Mouse (Mus musculus): ENCODE measurements around the gene Kmt2a.

Kmt2a gene

GRCm38 (mm10) chr9:44879694-44880271 lies 1.3 kb downstream of the Kmt2a start:
- peak in 1 of 2 experiments; percentile 19 for DNase-seq (ENCODE audit: low spot score in 2 of 2)

DNA sequence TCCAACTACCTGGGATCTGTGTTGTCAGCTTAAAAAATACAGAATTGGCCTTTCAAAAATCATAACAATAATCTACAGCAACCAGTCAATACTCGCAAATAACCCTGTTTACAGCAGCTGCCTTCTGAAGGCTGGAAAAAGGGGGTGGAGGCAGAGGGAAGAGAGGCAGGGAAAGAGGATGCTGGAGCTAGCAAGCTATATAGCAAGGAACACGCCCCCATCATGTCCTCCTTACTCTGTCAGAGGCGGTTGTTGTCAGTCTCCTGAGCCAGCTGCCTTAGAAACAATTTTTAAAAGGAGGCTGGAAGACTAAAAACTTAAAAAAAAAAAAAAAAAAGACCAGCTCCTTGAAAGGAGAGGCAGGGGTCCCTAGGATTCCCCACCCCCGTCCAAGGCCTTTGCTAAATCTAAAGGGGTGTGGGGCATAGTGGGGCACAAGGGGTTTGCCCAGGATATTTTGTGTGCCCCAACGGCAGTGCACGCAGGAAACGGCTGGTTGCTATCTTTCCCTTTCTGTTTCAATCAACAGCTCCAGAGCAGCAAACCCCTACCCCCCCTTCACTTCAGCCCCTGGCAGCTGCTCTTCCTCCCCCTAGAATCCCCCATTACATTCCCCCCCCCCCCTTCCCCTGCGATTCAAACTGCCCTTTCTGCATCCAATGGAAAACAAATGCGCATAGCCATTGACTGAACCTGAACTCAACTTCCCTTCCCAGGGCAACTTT lies 2.2 kb downstream of the Kmt2a start:
- DNase-seq (ENCODE audit: low spot score in 2 of 2): no peak

DNA sequence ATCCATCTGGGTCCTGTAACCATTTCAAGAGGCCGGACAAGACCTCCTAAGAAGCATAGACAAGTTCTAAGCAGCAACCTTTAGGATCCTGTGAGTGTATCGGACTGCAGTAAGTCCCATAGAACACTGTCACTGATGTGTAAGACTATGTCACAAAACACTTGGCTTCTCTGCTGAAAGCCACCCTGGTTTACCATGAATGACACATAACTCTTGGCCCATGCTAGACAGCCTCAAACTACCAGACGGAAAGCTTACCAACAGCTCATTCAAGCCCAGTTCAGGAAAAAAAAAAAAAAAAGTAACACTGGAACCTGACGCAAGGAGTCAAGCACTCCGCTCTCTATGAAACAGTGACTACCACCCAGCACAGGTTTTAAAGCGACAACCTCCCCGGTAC lies 3.4 kb downstream of the Kmt2a start:
- DNase-seq (ENCODE audit: low spot score in 2 of 2): no peak

GRCm38 (mm10) chr9:44875476-44875875 lies 5.6 kb downstream of the Kmt2a start:
- DNase-seq (ENCODE audit: low spot score in 2 of 2): no peak

- DNase-seq (ENCODE audit: low spot score in 2 of 2): no peak
These were observed 6.9 kb downstream of the Kmt2a start for GRCm38 (mm10) chr9:44874198-44874597.

DNA sequence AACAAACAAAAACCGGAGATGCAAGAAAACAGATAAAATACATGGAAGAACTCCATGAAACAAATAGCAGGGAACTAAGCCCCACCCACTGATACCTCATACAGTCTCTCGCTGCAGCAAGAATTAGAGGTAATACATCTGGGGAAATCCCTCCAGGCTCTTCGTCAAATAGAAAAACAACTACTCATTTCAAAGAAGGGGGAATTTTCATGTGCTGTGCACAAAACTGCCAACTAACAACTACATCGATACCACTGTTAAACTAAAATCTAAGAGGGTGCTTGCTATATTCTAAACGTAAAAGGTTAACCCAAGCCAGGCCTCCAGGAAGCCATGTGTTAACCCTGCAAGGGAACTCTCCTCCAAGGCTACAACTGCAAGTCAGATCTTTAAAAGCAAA lies 7.4 kb downstream of the Kmt2a start:
- DNase-seq (ENCODE audit: low spot score in 2 of 2): no peak

GRCm38 (mm10) chr9:44868336-44869094 lies 12.6 kb downstream of the Kmt2a start:
- no peak for DNase-seq (ENCODE audit: low spot score in 2 of 2)

DNA sequence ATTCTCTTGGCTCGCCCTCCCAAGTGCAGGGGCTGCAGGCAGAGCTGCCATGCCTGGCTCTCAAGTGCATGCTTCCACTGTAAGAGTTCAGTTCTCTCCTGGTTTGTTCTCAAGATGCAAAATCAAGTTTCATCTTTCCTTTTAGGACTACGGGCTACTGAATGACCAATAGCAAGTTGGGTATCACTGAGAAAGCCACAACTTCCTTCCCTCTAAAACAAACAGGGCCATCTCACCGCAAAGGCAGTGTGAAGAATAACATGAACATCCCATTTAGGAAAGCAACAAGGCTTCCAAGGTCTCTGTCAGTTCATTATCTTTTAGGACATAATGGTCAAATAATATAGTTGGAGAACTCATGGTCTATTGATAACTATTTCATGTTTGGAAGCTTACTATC lies 13.4 kb downstream of the Kmt2a start:
- DNase-seq (ENCODE audit: low spot score in 2 of 2): no peak

- no peak for DNase-seq (ENCODE audit: low spot score in 2 of 2)
These were observed 14.4 kb downstream of the Kmt2a start for GRCm38 (mm10) chr9:44866501-44867240.

GRCm38 (mm10) chr9:44861121-44861520 lies 20.0 kb downstream of the Kmt2a start:
- no peak for DNase-seq (ENCODE audit: low spot score in 2 of 2)

- DNase-seq (ENCODE audit: low spot score in 2 of 2): no peak
These were observed 22.4 kb downstream of the Kmt2a start for GRCm38 (mm10) chr9:44858657-44859056.

DNA sequence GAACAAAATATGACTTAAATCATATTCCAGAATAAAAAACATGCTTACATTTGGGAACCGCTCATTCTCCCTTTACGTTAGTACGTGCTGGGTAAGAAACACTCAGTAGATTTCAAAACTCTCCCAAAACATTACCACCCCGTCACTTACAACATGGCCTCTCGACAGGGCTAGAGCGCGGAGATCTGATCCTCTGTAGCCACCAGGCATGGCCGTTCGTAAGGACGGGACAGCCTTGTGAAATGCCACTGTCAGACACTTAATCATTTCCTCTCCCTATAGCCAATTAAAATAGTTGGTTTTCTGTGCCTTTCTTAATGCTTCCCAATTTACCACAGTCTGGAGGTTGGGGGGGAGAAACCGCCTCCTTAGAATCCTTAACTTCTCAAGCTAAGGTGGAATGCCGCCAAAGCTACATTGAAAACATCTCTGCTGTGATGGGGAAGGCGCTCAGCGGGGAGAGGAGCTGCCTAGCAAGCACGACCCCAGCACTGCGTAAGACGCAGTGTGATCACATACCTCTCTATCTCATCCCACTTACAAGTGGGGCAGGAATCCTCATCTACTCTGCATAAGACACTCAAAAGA lies 23.6 kb downstream of the Kmt2a start:
- DNase-seq (ENCODE audit: low spot score in 2 of 2): no peak

DNA sequence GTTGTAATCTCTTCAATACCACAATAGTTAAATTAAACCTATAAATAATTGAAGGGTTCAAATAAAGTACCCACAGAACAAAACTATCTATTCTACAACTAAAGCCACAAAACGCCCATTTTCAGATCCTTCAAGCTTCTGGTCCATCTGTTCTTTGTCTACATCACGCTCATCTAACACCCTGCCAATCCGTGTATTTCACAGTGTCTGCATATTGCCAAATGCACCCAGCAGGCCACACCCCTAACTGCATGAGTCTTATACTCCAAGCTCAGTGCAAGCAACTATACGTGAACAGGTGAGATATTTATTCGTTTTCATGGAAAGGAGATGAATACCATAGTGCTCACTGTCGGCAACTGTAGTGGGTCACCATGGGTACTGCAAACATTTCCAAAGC lies 25.9 kb downstream of the Kmt2a start:
- no peak for DNase-seq (ENCODE audit: low spot score in 2 of 2)

DNA sequence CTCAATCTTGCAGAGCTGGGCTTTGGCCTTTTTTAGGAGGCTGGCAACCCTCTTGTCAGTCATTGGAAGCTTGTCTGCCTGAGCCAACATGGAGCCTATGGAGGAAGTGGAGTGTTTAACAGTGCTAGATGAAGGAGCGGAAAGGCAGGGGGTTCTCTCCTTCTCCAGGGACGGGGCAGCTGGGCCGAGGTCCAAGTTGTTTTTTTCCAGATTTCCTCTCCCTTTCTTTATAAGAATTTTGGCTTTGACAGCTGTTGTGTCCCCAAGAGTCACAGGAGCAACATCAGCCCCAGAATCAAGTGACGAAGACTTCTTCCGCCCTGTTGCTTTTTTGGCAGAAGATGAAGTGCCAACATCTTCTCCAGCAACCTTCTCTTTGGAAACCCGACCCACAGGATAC lies 33.6 kb downstream of the Kmt2a start:
- DNase-seq (ENCODE audit: low spot score in 2 of 2): no peak

DNA sequence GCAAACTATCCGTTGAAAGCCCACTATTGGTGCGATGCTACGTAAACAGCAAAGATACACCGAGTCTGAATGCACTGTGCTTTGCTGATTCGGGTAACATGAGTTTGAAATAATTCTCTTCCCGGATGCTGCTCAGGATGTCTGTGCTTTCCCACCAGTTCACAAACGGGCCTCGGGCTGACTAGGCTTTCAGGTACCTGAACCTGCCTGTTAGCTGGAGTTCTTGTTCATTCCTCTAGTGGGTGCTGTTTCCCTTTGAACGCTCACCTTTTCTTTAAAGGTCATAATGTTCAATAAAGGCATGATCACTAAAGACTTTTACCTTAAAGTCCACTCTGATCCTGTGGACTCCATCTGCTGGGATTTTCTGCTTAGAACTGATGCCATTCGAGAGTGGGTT lies 39.9 kb downstream of the Kmt2a start:
- DNase-seq (ENCODE audit: low spot score in 2 of 2): no peak

DNA sequence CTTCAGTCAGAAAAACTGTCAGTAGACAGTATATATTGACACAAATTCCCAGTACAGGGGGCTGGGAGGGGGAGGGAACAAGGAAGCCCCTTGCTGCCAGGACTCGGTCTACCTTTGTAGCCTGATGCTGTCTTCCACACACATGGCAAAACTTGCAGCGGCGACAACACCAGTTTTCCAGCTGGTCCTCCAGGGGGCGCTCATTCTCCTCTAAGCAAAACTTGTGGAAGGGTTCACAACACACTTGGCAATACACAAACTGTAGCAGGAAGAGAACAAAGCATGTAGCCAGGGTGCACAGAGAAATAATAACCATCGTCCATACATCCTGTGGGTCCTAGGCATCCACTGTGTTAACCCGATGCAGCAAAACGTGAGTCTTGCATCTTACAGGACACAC lies 44.7 kb downstream of the Kmt2a start:
- peak; percentile 48 to 65 for DNase-seq (ENCODE audit: low spot score in 2 of 2)

DNA sequence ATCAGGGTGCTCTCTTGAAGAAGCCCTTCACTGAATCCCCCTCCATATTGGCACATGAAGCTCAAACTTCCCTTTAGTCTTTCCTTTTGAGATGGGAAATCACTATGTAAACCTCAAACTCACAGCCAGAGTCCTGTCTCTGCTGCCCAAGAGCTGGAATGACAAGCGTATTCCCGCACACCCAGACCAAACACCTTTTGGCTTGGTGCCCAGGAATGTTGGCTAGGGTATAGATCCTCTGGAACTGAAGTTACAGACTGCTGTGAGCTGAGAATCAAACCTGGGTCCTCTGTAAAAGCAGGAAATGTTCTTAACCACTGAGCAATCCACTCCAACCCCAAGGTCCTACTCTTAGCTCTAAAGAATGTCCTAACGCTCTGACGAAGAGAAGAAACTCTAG lies 48.7 kb downstream of the Kmt2a start:
- no peak for DNase-seq (ENCODE audit: low spot score in 2 of 2)

- no peak for DNase-seq (ENCODE audit: low spot score in 2 of 2)
These were observed 50.6 kb downstream of the Kmt2a start for GRCm38 (mm10) chr9:44830506-44830905.

DNA sequence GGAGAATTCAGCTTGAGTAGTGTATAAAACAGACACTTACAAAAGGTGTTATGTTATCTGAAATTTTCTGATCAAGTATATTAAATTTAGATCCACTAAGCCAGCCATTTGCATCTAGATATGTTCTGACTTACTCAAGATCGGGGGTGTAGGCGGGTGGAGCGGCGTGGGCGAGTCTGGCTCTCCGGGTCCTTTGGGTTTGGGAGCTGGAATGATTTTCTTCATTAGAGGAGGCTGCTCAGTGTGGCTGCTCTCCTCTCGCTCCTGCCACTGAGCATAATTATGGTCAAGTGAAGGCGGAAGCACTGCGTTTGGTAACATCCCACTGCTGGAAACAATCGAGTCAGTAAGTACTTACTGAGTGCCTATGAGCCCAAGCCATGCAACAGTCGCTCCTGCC lies 52.2 kb downstream of the Kmt2a start:
- DNase-seq (ENCODE audit: low spot score in 2 of 2): no peak

DNA sequence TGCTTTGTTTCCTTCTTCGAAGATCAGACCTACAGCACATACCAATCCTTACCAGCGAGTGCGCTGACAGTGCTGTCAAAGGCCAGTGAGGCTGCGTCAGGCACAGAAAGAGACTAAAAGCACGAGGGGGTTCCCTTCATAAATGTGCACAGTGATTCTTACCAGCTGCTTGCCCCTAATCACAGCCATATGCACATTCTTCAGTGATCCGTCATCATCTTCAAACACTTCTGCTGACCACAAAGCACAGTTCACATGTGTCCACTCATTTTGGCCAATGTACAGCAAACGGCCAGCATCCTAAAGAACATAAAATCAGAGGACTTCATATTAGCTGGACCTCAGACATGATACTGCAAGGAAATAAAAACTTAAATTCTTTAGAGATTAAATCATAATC lies 54.4 kb downstream of the Kmt2a start:
- DNase-seq (ENCODE audit: low spot score in 2 of 2): no peak

DNA sequence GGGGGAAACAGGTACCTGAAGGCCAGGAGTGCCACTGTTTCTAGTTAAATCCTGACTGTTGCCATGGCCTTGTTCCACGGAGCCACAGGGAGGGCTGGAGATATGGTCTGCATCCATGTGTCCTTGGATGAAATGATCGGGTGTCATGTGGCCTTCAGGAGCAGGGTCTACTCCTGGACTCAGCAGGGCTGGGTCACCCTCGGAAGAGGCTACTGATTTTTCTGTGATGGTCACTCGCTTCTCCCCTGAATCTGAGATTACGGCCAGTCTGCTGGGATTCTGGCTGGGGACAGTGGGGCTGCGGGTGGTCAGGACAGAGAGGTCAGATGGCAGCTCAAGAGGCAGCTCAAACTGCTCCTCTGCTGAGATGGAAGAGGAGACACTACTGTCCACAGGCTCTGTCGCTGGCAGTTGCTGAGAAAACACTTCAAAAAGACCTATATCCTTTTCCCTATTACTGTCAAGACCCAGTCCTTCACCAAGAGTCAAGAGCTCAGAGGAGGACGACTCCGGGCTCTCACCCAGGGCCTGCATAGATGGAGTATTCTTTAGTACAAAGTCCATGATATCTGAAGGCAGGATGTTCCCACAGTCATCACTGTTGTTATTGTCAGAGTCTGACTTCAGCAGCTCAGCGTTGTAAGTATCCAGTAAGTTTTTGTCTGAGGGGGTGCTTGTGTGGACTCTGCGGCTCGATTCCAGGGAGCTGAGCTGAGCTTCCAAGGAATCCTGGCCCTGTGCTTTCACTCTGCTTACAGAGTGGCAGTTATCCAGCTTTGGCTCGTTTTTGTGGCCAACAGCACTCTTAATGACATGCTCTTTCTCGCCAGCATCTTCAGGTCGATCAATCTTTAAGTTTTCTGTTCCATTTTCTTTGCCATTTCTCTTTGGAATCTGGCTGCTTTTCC lies 60.9 kb downstream of the Kmt2a start:
- no peak for DNase-seq (ENCODE audit: low spot score in 2 of 2)
